Mouse (Mus musculus): Measurements from ENCODE around the gene Bicra.
A peak's percentile ranks its signal among the peaks of the same experiment; 100 is the strongest.

The Bicra gene

GRCm38 (mm10) chr7:16014521-16015175 is 33.1 kb downstream of the Bicra start:
- DNase-seq (ENCODE audit: low read depth): no peak

GRCm38 (mm10) chr7:16013722-16014275 is 33.9 kb downstream of the Bicra start:
- DNase-seq (ENCODE audit: low read depth): no peak

- no peak for DNase-seq (ENCODE audit: low read depth)
Observed at GRCm38 (mm10) chr7:16012576-16013263, 35.0 kb downstream of the Bicra start.

GRCm38 (mm10) chr7:16011418-16012085 is 36.2 kb downstream of the Bicra start:
- DNase-seq (ENCODE audit: low read depth): no peak

- DNase-seq (ENCODE audit: low read depth): no peak
Observed at GRCm38 (mm10) chr7:16010649-16011048, 37.1 kb downstream of the Bicra start.

- DNase-seq (ENCODE audit: low read depth): no peak
Observed at GRCm38 (mm10) chr7:16009636-16010035, 38.1 kb downstream of the Bicra start.

- no peak for DNase-seq (ENCODE audit: low read depth)
Observed at GRCm38 (mm10) chr7:16005020-16005419, 42.7 kb downstream of the Bicra start.

GRCm38 (mm10) chr7:16004177-16004856 is 43.4 kb downstream of the Bicra start:
- no peak for DNase-seq (ENCODE audit: low read depth)

GRCm38 (mm10) chr7:16003032-16003431 is 44.7 kb downstream of the Bicra start:
- no peak for DNase-seq (ENCODE audit: low read depth)

GRCm38 (mm10) chr7:16002171-16002570 is 45.5 kb downstream of the Bicra start:
- DNase-seq (ENCODE audit: low read depth): no peak

GRCm38 (mm10) chr7:16001691-16002090 is 46.0 kb downstream of the Bicra start:
- DNase-seq (ENCODE audit: low read depth): no peak

- no peak for DNase-seq (ENCODE audit: low read depth)
Observed at GRCm38 (mm10) chr7:15993789-15994188, 53.9 kb downstream of the Bicra start.

GRCm38 (mm10) chr7:15993152-15993551 is 54.6 kb downstream of the Bicra start:
- DNase-seq (ENCODE audit: low read depth): no peak

GRCm38 (mm10) chr7:15991764-15992163 is 56.0 kb downstream of the Bicra start:
- no peak for DNase-seq (ENCODE audit: low read depth)

GRCm38 (mm10) chr7:15987661-15988356 is 59.9 kb downstream of the Bicra start:
- DNase-seq (ENCODE audit: low read depth): no peak

- DNase-seq (ENCODE audit: low read depth): peak; percentile 50
Observed at GRCm38 (mm10) chr7:15982729-15983407, 64.9 kb downstream of the Bicra start.

- DNase-seq (ENCODE audit: low read depth): no peak
Observed at GRCm38 (mm10) chr7:15981538-15981937, 66.2 kb downstream of the Bicra start.

- DNase-seq (ENCODE audit: low read depth): no peak
Observed at GRCm38 (mm10) chr7:15980246-15980645, 67.5 kb downstream of the Bicra start.

GRCm38 (mm10) chr7:15975904-15976303 is 71.8 kb downstream of the Bicra start:
- DNase-seq (ENCODE audit: low read depth): no peak

- no peak for DNase-seq (ENCODE audit: low read depth)
Observed at GRCm38 (mm10) chr7:15975451-15975850, 72.3 kb downstream of the Bicra start.

GRCm38 (mm10) chr7:15974712-15975111 is 73.0 kb downstream of the Bicra start:
- peak; percentile 53 for DNase-seq (ENCODE audit: low read depth)
